Mouse (Mus musculus): ENCODE measurements around the gene Il6. TPM values are rescaled to one million over a fixed set of nuclear protein-coding genes. Genes with fewer than 3 reads are reported as not detected.
"Not testable (repeated sequence)": the region's sequence is repeated elsewhere in the genome, so short reads cannot be mapped to it uniquely, and the experiment has no call there.

Il6 gene
- 8.9 to 152 TPM (median 122 TPM) in 3 replicates for total RNA-seq (2017)

DNA sequence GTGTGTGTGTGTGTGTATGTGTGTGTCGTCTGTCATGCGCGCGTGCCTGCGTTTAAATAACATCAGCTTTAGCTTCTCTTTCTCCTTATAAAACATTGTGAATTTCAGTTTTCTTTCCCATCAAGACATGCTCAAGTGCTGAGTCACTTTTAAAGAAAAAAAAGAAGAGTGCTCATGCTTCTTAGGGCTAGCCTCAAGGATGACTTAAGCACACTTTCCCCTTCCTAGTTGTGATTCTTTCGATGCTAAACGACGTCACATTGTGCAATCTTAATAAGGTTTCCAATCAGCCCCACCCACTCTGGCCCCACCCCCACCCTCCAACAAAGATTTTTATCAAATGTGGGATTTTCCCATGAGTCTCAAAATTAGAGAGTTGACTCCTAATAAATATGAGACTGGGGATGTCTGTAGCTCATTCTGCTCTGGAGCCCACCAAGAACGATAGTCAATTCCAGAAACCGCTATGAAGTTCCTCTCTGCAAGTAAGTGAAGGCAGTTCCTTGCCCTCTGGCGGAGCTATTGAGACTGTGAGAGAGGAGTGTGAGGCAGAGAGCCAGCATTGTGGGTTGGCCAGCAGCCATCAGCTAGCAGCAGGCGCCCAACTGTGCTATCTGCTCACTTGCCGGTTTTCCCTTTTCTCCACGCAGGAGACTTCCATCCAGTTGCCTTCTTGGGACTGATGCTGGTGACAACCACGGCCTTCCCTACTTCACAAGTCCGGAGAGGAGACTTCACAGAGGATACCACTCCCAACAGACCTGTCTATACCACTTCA is at the start of gene Il6:
TSS of gene Il6 (plus strand) at position 389 of the 778 bp plus-strand sequence.
- ATAC-seq (replicated peaks; ENCODE audit: insufficient number of reproducible peaks, low FRiP score, low TSS enrichment, poor library complexity, severe bottlenecking), result peak; percentile 73; the same call in 1 of the 2 replicates

DNA sequence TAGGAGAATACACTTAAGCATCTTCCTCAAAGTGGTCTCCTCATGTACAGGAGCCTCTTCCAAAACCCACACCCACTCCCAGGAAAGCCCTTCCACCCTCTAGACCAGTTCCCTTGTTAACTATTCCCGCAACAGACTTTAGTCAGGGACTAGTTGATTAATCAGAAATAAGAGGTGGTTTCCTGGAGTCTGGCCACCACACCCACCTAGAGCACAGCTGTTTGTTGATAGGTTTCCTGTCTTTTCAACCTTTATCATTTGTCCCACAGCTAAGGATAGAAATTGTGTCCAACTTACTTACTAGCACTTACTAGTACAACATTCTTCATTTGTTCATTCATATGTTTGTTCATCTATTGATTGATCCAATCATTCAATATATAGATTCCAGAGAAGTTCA is 49.4 kb upstream of the Il6 start:
- no peak for ATAC-seq (replicated peaks; ENCODE audit: insufficient number of reproducible peaks, low FRiP score, low TSS enrichment, poor library complexity, severe bottlenecking)

DNA sequence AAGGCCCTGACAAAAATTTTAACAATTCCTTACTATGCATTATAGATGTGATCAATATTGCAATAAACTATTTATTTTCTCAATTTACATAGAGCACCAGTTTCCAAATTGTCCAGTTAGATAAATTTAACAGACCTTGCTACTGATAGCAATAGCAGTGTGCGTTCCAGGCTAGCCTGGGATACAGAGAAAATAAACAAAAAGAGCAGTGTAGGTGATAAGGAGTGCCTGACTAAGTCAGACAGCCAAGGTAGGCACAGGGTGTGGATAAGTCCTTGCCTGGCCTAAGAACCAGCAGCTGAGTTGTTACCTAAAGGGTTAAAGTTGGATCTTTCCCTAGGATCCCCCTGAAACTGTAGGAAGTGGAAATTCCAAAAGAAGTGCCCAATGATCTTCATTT is 42.7 kb upstream of the Il6 start:
- no peak for ATAC-seq (replicated peaks; ENCODE audit: insufficient number of reproducible peaks, low FRiP score, low TSS enrichment, poor library complexity, severe bottlenecking)

DNA sequence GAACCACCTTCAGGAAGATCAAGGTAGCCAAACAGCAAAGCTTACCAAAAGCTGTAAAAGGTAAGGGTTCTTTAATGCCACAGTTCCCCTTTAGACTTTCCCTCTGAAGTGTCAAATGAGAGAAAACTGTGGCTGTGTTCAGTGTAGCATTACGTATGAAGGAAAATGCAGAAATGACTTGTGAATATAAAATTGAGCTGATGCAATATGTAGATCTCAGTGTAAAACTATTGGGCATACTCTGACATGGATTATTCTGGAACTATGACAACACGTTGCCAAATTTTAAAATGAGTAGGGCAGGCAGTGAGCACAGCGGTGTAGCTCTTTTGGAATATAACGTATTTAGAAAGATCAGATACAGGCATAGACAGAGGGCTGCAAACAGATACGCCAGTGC is 40.1 kb upstream of the Il6 start:
- ATAC-seq (replicated peaks; ENCODE audit: insufficient number of reproducible peaks, low FRiP score, low TSS enrichment, poor library complexity, severe bottlenecking), result no peak

DNA sequence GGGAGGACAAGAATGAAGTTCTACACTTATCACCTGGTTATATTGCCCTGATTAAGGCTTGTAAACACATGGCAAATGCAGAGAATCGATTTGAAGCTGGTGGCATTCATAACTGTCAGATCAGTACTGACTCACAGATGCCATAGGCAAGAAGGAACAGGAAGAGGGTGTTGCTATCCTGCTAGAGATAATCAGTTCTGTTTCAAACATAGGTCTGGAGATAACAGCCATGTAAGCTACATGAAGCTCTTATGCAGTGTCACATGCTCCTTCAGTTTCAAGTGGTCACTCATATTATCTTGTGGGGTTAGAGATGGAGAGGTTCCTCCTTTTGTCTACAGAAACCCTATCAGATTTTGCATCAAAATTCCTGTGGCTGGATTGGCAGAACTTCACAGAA is 39.4 kb upstream of the Il6 start:
- ATAC-seq (replicated peaks; ENCODE audit: insufficient number of reproducible peaks, low FRiP score, low TSS enrichment, poor library complexity, severe bottlenecking), result 0 out of 2 replicates have a peak, but pooled peaks have one; percentile 22

DNA sequence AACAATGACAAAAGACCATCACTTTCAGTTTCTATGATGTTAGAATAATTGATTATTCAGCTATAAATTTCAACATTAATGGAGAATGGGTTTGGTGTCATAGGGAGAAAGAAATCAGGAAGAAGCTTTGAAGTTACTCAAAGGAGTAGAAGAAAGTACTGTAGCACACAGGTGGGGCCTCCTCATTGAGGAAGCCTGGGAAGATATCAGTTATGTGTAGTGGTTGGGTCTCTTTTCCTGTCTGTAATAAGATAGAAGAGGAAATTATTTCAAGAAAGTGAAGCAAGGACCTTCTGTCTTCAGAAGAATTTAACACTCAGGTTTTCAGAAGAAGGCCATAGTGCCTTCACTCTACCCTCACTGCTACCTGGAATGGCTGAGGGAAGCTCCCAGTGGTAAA is 38.8 kb upstream of the Il6 start:
- no peak for ATAC-seq (replicated peaks; ENCODE audit: insufficient number of reproducible peaks, low FRiP score, low TSS enrichment, poor library complexity, severe bottlenecking)

DNA sequence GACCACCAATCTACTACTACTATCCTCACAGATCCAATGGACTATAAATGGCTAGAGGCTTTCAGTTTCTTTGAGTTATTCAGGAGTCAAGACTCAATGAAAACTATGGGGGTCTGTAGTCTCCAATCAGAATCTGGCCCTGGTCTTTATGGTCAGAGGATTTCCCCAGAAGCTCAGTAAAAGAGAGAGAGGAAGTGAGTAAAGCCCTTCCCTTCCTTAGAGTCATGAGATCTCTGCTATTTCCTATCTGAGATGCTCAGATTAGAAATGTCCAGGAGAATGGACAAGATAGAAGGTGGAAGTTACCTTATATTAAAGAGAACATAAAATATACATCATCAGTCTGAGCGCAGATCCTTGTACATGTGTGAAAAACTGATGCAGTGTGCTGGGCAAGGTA is 19.3 kb upstream of the Il6 start:
- ATAC-seq (replicated peaks; ENCODE audit: insufficient number of reproducible peaks, low FRiP score, low TSS enrichment, poor library complexity, severe bottlenecking), result no peak

DNA sequence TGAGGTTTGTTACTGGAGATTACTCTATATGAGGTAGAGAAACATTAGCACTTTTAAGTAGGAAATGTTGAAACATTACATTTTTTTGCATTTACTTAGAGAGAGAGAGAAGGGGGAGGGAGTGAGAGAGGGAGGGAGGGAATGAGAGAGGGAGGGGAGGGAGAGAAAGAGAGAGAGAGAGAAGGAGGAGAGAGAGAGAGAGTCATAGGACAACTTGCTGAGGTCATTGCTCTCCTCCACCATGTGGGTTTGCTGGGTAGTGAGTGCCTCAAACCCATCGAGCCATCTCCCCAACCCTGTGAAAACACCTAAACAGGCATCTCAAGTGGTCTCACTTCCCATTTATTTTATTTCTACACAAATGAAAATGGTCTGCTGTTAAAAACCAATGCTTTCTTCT is 18.6 kb upstream of the Il6 start:
- ATAC-seq (replicated peaks; ENCODE audit: insufficient number of reproducible peaks, low FRiP score, low TSS enrichment, poor library complexity, severe bottlenecking), result no peak

DNA sequence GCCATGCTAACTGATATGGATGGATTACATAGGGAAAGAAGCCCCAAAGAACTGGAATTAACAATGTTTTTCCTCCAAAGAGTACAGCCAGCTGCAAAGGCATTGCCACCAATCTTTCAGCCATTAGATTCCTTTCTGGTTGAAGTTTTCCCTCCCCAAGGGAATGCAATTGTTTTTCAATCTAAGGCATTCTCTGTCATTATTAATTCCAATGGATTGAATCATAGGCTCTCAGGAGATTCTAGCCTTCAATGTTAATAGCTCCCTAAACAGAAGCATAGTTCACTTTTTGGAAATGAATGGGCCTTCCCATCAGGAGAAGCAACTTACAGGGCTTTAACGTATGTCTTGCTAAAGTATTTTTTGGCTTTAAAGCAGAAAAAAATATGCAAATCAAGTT is 15.6 kb upstream of the Il6 start:
- ATAC-seq (replicated peaks; ENCODE audit: insufficient number of reproducible peaks, low FRiP score, low TSS enrichment, poor library complexity, severe bottlenecking), result no peak

DNA sequence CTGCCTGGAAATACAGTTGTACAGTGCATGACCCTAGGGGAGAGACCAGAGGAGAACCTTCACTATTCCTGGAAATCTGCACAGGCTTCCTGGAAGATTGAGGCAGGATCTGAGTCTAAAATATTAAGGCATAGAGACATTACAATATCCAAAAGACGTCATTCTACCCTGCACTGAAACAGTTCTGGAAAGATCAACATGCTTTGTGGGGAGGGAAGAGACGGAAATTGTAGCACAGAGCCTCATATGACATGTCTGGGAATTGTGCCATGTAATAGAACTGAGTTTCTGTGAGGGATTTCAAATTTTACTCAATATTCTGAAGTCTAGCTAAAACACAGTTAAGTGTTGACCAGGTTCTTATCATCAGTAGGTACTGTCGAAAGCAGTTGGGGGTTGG is 12.0 kb upstream of the Il6 start:
- ATAC-seq (replicated peaks; ENCODE audit: insufficient number of reproducible peaks, low FRiP score, low TSS enrichment, poor library complexity, severe bottlenecking), result no peak

DNA sequence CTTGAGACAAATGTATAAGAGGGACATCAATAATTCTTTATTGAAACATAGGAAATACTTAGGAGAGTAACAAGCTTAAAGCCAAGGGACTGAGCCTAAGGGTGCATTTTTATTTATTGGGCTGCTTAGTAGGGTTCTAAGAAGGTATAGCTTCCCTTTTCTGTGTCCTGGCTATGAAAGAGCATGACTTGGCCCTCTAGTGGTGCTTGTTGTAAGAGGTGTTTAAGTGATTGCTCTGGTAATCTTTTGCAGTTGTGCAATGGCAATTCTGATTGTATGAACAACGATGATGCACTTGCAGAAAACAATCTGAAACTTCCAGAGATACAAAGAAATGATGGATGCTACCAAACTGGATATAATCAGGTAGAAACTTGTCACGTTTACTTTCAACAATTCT is 1.7 kb downstream of the Il6 start:
- ATAC-seq (replicated peaks; ENCODE audit: insufficient number of reproducible peaks, low FRiP score, low TSS enrichment, poor library complexity, severe bottlenecking), result peak; percentile 70

DNA sequence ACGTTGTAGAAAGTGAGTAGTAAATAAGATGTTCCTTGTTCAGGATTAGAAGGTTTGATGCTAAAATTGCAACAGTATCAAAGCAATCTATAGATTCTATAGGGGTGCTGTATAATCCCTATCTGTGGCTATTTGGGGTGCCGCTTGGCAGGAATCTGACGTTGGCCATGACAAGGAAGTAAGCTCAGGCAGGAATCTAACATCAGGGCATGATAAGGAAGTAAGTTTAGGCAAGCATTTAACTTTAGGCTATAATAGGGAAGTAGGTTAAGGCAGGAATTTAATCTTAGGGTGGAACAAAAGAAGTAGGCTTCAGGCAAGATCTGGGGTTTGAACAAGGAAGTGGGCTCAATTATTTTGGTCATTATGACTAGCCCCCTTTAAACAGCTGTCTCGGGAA is 22.9 kb downstream of the Il6 start:
- ATAC-seq (replicated peaks; ENCODE audit: insufficient number of reproducible peaks, low FRiP score, low TSS enrichment, poor library complexity, severe bottlenecking), result not testable (repeated sequence)

DNA sequence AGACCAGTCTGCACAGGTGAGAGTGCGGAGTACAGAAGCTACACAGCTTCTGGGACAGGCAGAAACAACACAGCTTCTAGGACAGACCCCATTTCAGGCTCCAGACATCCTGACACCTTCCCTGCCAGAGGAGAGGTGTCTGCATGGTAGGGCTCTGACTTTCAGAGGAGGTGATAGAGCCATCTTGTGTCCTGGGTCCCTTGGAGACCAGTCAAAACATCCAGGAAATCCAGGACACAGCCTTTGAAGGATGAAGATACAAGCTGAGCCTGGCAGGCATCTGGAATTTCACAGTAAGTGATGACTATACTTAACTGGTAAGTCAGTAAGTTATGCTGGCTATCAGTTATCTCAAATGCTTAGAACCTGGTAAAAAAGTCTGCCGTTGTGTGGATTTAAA is 24.2 kb downstream of the Il6 start:
- not testable (repeated sequence) for ATAC-seq (replicated peaks; ENCODE audit: insufficient number of reproducible peaks, low FRiP score, low TSS enrichment, poor library complexity, severe bottlenecking)

DNA sequence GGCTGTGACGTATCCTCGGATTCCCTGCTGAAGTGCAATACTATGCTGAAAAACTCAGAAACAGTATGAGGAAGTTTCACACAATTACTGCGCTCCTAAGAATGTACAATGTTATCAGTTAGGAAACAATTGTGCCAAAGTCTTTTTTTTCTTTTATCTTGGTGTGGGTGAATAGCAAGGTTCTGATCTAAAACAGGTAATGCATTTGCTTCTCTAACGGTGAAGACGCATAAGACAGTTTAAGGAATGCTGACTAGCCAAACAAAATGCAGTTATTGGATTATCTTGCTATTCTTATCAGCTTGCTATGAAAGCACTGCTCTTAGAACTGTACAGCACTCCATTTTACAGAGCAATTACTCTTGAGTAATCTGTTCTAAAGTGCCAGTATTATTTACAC is 26.4 kb downstream of the Il6 start:
- not testable (repeated sequence) for ATAC-seq (replicated peaks; ENCODE audit: insufficient number of reproducible peaks, low FRiP score, low TSS enrichment, poor library complexity, severe bottlenecking)

DNA sequence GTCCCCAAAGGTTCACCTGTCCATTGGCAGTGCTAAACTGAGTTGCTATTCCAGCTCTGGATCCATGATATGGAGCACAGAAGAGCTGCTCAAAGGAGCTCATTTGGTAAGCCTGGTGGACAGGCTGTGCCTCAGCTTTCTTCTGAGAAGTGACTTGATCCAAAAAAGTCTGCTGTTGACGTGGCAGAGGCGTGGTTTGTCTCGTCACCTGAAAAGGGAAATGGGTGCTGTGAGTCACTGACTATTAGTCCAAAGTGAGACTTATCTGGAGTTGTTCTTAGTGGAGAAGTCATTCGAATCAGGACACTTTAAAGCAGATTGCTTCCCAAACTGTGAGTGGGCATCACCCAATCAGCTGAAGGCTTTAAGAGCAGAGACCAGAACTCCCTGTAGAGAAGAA is 26.9 kb downstream of the Il6 start:
- ATAC-seq (replicated peaks; ENCODE audit: insufficient number of reproducible peaks, low FRiP score, low TSS enrichment, poor library complexity, severe bottlenecking), result 0 out of 2 replicates have a peak, but pooled peaks have one; percentile 31

DNA sequence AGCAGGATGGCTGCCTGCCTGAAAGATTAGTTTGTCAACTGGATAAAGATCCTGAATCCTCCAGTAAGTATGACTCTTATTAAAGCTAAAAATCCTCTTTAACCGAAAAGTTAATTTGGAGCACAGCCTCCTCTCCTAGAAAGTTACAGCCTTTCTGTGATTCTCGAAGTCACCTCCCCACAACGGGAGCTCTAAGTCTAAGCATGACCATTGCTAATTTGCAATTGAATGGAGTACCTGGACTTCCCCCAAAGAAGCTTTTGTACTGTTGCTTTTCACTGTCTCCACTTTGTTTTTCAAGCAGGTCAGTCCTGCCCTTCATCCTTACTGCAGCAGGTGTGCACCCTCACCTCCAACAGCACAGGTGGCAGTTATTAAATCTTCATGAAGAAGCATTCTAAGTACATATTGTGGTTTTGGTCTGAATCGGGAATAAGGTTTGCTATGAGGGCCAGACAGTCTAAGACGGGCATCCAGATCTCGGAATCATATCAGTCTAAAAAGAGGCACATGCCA is 45.4 kb downstream of the Il6 start:
- no peak for ATAC-seq (replicated peaks; ENCODE audit: insufficient number of reproducible peaks, low FRiP score, low TSS enrichment, poor library complexity, severe bottlenecking)

DNA sequence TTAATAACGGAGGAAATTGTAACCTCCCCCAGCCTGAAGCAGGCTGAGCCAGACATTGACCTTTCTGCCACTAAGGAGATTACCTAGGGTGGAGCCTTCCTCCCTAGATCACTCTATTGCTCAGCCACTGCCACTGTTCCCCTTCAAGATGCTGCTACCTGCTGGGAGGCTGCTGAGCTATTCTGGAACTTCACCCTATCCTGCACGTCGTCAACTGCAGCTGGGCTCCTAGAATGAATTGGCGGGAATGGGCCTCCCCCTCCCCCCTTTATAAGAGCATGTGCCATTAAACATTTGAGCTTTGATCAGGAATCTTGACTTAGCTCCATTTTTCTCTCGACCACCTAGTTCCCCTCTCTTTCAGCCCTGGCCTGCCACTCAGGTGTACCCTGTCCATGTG is 46.7 kb downstream of the Il6 start:
- not testable (repeated sequence) for ATAC-seq (replicated peaks; ENCODE audit: insufficient number of reproducible peaks, low FRiP score, low TSS enrichment, poor library complexity, severe bottlenecking)

DNA sequence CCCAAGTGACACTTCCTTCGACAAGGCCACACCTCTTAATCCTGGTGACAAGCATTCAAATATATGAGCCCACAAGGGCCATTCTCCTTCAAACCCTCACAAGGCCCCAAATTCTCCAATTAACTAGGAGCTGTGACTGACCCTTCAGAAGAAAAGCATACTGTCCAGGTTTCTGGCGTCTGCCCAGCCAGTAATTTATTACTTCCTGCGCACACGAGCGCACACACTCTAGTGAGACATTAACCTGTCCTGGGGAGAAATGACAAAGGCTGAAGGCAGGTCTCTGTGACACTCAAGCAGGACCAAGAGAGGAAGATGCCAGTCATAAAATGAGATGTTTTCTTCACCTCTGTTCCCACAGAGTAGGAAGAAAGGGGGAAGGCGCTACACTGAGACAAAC is 54.8 kb downstream of the Il6 start:
- no peak for ATAC-seq (replicated peaks; ENCODE audit: insufficient number of reproducible peaks, low FRiP score, low TSS enrichment, poor library complexity, severe bottlenecking)
